Mouse (Mus musculus) kidney, postnatal 10 days (tissue): ENCODE data around the gene Mcl1.
"Not testable (repeated sequence)": the region's sequence is repeated elsewhere in the genome, so short reads cannot be mapped to it uniquely, and the experiment has no call there.

Source experiments
- DNase-seq: peaks from one replicate; pipeline ENCODE4 v3.0.0; 2021; ENCODE audit warnings: mixed read lengths

The Mcl1 gene

DNA sequence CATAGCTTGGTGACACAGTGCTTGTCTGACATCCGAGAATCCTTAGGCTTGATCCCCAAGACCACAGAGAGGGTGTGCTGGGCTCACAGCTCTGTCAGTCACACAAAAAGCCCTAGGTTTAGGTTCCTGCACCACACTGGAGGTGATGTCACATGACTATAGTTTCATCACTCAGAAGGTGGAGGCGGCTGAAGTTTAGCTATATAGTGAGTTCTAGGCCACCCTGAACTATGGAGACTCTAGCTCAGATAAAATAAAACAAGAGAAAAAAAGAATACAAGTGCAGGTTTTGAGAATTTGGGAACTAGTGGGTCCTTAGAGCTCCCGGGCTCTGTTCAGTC, 7.6 kb upstream of the Mcl1 start:
- no peak for DNase-seq

DNA sequence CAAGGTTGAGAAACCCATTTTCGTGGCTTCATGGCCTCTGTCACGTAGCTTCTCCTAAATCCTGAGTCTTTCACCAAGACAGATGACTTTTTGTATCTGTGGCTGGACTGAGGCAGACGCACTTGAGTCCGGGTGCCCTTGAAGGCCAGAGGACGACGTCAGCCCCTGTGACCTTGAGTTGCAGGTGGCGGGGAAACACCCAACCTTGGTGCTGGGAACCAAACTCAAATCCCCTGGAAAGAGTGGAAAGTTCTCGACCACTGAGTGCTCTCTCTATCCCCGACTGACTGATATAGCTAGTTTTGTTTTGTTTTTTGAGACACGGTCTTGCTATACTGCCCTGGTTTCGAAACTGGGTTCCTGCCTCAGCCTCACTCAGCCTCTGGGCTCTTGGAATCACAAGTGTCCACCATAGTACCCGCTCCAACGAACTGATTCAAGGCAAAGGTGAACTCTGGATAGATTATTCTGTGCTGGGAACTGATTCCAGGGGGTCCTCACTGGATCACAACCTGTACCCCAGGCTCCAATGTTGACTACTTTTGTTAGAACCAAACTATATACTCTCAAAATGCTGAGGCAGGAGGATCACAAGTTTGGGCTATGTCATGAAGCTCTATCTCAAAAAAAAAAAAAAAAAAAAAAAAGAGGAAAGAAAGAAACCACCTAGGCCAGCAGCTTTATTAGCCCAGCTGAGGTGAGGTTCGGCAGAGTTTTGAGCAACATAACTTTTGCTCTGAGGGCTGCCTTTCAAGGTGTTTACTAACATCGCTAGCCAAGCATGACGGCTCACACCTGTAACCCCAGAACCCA, 7.0 kb upstream of the Mcl1 start:
- no peak for DNase-seq

DNA sequence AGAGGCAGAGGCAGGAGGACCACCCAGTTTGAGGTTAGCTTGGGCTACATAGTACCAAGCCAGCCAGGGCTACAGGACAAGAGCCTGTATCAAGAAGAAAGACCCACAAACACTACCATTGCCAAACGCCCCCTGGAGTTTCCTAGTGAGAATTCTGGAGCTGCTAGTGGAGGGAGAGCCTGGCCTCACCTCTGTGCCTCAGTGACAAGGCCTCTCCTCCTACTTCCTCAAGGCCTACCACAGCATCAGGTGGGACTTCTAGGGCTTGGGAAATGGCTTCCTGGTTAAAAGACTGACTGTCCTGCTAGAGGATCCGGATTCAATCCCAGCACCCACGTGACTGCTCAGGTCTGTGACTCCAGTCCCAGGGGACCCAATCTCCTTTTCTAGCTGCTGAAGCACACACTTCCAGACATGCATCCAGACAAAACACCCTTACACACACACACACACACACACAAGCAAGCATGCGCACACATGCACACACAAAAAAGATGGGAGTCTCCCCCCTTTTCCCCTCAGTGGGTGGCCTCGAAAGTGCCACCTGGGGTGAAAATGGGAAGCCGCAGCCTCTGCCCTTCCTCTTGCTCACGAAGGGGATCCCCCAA, 6.3 kb upstream of the Mcl1 start:
- peak; percentile 24 for DNase-seq

DNA sequence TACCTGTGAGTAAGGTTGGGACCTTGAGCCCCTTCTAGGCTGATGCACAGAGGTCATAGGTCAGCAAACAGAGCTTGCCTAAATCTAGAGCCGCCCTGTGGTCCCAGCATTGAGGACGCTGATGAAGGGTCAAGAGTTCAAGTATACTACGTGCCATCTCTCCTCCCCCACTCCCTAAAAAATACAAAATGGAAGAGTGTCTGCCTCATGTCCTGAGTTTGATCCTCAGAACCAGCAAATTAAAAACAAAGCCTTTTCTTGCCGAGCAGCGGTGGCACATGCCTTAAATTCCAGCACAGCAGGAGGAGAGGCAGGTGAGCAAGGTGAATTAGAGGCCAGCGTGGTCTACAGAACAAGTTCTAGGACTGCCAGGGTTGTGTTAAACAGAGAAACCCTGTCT, 5.7 kb upstream of the Mcl1 start:
- no peak for DNase-seq

DNA sequence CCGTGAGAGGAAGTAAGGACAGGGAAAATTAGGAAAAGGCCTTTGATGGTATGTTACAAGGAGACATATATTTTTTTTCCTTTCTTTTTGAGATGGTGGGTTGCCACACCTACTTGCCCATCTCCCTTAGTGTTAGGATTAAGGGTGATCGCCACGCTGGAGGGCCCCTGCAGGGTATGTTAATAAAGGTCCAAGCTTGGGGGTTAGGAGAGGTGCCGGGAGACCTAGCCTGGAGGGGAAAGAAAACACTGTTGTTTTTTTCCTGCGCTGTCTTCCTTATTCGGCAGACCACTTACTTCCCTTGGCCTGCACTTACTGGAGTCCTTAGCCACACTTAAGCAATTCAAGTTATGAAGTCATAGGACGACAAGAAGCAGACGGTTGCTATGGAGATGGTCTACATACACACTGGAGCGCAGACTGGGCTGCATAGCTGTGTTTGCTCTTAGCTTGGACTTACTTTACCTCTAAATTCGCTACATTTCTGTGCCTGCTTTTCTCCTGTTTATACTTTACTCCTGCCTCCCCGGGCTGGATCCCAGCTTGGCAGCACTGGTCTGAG, 5.0 kb upstream of the Mcl1 start:
- peak; percentile 43 for DNase-seq

DNA sequence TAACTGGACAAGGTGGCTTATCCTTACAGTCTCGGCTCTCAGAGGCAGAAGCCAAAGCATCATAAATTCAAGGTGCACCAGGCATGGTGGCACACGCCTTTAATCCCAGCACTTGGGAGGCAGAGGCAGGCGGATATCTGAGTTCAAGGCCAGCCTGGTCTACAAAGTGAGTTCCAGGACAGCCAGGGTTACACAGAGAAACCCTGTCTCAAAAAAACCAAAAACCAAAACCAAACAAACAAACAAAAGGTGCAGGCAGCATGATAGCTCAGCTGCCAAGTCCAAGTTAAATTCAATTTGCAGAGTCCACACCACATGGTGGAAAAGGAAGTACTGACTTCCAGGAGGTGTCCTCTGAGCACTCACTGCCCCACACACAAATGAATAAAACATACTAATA, 4.2 kb upstream of the Mcl1 start:
- DNase-seq, result not testable (repeated sequence)

DNA sequence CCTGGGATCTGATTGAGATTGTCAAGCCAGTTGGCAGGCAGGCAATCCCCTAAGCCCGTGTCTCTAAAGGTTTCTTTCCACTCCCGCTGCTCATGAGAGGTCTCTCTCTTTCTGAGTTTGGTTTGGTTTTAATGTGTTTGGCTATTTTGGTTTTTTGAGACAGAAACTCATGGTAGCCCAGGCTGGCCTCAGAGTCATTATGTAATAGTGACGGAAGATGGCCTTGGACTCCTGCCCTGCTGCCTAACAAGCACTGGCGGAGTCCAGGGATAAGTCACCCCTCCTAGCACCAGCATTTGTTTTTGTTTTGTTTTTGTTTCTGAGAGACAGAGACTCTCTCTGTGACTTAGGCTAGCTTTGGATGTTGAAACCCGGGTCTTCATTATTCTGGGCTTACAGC, 3.2 kb upstream of the Mcl1 start:
- peak; percentile 21 for DNase-seq

DNA sequence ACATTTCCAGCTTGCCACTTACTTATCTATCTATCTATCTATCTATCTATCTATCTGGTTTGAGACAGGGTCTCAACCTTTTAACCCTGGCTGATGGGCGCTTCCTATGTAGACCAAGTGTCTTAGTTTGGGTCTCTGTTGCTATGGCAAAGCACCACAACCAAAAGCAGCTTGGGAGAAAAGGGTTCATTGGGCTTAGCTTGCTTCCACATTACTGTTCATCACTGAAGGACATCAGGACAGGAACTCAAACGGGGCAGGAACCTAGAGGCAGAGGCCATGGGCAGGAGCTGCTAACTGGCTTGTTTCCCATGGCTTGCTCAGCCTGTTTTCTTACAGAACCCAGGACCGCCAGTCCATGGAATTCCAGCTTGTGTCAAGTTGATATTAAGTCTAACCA, 1.5 kb upstream of the Mcl1 start:
- DNase-seq, result no peak

DNA sequence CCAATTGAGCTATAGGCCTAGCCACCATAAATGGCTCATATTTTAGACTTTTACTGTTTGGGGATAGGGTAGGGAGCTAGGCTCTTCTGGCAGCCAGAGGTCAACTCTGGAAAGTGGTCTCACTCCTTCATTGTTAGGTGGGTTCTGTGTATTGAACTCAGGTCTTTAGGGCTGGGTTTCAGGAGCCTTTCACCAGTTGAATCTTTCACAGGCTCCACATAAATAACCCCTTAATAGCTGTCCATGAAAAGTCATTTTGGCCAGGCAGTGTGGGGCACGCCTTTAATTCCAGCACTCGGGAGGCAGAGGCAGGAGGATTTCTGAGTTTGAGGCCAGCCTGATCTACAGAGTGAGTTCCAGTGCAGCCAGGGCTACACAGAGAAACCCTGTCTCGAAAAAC, 877 bp upstream of the Mcl1 start:
- DNase-seq, result no peak

DNA sequence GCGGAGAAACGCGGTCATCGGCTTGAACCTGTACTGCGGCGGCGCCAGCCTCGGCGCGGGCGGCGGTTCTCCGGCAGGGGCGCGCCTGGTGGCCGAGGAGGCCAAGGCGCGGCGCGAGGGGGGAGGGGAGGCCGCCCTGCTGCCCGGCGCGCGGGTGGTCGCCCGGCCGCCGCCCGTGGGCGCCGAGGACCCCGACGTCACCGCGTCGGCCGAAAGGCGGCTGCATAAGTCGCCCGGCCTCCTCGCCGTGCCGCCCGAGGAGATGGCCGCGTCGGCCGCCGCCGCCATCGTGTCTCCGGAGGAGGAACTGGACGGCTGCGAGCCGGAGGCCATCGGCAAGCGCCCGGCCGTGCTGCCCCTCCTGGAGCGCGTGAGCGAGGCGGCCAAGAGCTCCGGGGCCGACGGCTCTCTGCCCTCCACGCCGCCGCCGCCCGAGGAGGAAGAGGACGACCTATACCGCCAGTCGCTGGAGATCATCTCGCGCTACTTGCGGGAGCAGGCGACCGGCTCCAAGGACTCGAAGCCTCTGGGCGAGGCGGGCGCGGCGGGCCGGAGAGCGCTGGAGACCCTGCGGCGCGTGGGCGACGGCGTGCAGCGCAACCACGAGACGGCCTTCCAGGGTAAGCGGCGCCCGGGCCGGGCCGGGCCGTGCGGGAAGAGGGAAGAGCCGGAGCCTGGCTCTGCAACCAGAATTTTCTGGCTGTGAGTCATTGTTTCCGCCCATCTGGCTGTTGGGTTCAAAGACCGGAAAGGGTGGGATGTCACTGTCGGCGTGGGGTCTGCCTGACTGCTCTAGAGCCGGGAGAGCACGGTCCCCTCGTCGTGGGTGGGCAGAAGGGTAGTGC, 502 bp downstream of the Mcl1 start:
- peak; percentile 88 for DNase-seq

DNA sequence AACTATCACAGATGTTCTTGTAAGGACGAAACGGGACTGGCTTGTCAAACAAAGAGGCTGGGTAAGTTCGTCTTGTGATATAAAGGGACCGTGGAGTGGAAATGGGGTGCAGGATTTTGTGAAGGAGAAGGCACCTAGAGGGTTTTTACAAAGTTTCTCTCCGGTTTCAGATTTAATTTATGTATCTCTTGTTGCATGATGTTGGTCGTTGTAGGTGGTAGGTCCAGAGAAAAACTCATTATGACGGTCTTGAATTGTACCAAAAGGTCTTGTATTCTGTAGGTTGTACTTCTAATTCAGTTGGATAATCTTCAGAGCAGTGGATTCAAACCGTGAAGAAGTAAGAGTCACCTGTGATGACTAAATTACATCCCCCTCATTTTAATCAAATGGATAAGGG, 1.4 kb downstream of the Mcl1 start:
- DNase-seq, result no peak

DNA sequence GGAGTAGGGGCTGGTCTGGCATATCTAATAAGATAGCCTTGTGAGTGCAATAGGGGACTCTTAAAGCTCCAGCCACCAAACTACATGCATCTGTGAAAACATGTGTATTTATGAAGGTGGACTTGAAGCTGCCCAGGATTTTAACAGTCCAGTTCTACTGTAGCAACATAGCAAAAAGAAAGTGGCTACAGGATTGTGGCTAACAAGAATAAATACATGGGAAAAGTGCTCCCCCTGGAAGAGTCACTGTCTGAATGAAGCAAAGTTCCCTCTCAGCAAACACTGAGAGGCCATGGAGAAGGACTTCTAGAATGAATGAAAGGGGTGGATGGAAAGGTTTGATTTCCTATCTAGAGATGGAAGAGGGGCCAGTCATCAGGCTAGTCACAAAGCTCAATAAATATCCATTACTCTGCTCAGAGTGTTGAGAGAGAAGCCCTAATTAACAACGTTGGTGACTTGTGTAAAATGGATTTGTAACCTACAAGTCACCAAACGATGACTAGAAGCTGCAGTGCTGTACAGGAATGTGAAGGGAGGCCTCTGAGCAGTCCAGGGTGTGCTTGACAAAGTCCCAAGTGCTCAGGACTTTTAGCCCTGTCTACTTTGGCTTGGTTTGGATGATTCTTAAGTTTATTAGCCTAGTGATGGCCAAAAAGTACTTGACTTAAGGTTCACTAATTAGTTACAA, 2.3 kb downstream of the Mcl1 start:
- DNase-seq, result no peak

DNA sequence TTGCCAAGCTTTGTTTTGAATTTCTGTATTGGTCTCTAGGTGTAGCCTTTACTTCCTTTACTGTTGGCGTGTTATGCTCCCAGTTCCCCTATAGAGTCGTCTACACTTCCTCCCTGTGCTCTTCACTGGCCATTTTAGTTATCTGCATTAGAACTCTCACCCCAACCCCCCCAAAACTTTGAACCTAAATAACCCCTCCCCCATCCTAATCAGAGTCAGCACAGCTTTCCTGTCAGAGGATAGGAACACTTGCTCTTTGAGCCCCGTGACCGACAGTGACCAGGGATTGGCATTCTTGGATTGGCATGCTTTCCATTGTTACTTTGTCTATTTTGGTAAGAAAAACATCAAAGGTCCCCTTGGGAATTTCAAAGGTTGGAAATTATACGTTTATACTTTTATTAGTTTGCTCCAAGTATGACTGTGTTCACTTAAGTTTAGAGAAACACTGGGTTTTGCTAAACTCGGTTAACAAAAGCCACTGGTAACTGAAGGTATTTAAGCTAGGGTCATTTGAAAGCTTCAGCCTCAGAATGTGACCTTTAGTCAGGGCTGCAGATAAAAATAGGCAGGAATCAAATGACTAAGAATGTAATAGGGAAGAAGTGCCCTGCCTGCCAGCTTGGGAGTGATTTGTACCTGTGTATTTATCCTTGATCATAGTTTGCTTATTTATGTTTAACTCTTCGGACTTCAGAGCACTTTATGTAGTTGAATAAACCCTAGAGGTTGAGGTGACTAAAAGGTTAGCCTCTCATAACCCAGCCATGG, 3.5 kb downstream of the Mcl1 start:
- DNase-seq, result peak; percentile 38

DNA sequence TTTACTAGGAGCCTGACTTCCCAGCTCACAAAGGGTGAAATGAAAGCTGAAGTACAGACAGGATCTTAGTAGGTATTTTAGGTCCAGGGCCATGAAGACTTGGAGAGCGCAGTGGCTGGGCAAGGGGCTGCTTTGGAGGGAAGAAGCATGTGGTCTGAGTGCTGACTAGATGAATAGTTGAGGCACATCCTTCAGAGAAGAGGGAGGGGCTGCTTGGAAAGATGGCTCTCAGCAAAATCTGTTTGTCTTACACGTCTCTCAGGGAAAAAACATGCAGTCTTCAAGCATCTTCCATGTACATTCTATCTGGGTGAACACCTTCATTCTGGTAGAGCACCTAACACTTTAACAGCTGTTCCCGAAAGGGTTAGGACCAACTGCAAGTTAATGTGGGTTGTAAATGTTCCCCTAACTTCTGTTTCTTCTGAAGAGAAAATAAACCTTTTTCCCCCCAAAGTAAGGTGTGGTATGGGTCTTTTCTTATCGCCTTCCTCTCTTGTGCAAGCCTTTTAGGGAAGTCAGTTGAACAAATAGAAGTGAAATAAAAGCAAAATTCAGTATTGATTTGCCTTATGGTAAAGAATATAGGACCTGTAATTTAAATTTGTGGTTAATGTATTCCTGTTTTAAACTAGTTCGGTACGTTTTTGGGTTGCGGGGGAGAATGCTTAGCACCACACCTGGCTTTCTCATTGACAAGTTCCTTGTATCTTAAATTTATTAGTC, 4.3 kb downstream of the Mcl1 start:
- no peak for DNase-seq

DNA sequence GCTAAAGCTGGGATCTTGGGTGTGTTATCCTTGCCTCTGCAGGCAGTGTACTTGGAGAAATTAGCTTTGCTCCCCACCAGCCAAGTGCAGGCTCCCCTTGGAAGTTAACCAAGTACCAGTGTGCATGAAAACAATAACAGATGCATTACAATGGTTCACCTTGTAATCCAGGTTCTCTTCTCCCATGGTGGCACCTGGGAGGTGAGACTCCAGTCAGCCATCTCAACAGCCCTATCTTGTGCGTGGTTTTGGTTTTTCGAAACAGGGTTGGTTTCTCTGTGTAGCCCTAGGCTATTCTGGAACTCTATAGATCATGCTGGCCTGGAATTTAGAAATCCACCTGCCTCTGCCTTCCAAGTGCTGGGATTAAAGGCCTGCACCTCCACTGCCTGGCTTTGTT, 4.9 kb downstream of the Mcl1 start:
- no peak for DNase-seq

DNA sequence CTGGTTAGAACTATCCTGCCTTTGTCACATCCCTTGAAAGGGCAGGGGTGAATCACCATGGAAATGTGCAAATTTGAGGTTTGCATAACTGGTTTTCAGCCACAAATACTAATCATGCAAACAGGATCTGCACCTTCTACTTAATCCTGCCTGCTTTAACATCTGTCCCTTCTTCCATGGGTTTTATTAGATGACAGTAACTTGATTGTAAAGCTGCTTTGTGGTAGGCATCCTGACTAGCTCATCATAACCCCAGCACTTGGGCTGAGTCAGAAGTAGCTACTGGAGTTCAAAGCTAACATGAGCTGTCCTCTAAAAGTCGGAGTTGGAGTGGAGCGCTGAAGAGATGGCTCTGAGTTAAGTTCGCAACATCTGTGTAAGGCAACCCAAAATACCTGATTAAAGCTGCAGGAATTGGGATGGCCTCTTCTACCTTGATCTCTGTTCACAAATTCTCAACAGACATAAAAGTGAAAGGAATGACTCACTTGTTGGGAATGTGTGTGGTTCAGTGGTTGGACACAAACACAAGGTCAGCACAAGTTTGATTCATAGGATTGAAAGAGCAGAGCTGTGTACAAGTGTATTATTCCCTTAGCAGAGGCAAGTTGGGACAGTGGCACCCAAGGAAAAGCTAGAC, 5.5 kb downstream of the Mcl1 start:
- no peak for DNase-seq

DNA sequence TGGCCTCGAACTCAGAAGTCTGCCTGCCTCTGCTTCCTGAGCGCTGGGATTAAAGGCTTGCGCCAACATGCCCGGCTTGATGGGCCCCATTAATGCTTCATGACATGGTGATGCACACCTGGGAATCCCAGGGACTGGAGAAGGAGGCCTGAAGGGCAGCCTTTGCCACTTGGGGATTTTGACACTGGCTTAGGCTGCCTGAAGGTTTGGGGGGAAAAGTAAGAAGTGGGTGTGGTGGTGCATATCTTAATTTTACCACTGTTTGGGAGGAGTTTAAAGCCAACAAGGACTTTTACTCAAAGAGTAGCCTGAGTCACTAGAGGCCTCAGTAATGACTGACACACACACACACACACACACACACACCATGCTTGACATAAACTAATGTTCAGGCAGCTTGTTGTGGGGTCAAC, 6.4 kb downstream of the Mcl1 start:
- no peak for DNase-seq

DNA sequence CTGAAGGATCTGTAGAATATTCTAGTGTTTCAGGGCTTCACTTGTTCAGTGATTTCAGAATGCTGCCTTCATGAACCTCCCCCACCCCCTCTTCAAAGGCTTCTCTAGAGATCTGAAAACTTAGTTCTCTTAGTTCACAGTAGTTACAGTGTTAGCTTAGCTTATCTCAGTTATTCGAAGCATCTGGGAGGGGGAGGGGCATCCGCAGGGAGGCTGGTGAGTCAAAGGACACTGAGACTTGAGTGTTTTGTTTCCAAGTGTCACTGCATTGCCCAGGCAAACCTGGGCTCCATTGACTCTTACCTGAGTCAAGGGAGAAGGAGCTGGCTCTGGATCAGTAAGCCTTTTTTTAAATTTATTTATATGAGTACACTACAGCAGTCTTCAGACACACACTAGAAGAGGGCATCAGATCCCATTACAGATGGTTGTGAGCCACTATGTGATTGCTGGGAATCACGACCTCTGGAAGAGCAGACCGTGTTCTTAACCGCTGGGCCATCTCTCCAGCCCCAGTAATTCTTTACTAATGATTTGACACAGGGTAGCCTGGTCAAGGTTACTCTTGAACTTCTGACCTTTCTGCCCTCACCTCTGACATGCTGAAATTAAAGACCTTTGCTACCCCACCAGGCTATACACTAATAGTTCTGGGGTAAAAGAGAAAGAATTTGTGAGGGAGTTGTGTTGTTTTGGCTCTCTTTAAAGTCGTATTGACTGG, 7.7 kb downstream of the Mcl1 start:
- peak; percentile 80 for DNase-seq

DNA sequence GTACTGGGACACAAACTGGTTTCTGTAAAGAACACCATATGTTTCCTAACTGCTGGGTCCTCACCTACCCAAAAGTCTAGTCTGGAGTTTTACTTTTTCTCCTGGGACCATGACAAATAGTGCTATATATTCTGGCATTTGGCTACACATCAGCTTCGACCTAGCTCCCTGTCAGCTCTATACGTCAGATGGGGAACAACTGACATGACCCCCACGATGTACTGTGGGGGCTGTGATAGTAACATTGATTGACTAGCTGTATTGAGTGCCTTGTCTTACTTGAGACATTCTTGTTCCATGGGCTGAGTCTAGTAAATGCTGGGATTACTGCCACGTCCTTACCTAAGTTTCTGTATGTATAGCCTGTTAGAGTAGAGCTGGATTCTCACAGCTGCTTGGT, 8.9 kb downstream of the Mcl1 start:
- DNase-seq, result no peak

DNA sequence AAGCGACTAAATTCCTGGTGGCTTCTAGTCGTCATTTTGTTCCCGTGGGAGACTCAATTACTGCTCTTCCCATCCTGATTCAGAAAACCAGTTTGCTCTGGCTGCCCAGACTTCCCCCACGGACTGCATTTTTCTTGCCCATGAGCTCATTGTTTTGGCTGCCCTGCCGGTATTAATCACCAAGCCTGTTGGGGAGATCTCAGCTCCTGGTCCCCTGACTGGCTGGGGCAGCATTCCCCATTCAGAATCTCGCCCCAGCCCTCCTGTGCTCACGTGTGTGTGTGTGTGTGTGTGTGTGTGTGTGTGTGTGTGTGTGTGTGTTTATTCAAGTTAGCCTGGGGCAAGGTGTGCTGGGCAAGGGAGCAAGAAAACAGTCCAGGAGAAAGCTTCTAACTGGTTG, 9.4 kb downstream of the Mcl1 start:
- DNase-seq, result peak; percentile 77
